Mouse (Mus musculus) hindbrain, embryonic 13.5 days (tissue): Measurements from ENCODE around the gene Gm20388. TPM values are rescaled to one million over a fixed set of nuclear protein-coding genes. Genes with fewer than 3 reads are reported as not detected.

Source experiments
- ATAC-seq: fragments of 200-750 bp; cut with Nextera tagmentation; 2 replicates; pipeline ENCODE4 v1.8.0; 2017; ENCODE audit warnings: moderate TSS enrichment; ENCODE audit not compliant: low FRiP score
- H3K27ac ChIP-seq: fragments of 300-500 bp; sonication (generic); 2 replicates; pipeline ENCODE4 v1.5.1; 2015; ENCODE audit warnings: inconsistent platforms, mild to moderate bottlenecking, moderate library complexity
- H3K27me3 ChIP-seq: fragments of 300-500 bp; sonication (generic); 2 replicates; pipeline ENCODE4 v1.6.1; 2015; ENCODE audit warnings: mild to moderate bottlenecking, inconsistent platforms
- H3K36me3 ChIP-seq: fragments of 300-500 bp; sonication (generic); 2 replicates; pipeline ENCODE4 v1.6.1; 2015; ENCODE audit warnings: mild to moderate bottlenecking, inconsistent platforms
- H3K4me1 ChIP-seq: fragments of 300-500 bp; sonication (generic); replicated peaks from 2 replicates; pipeline ENCODE4 v1.6.1; 2015; ENCODE audit warnings: inconsistent platforms
- H3K4me2 ChIP-seq: fragments of 300-500 bp; sonication (generic); 2 replicates; pipeline ENCODE4 v1.6.1; 2015; ENCODE audit warnings: inconsistent platforms, mild to moderate bottlenecking, moderate library complexity
- H3K4me3 ChIP-seq: fragments of 300-500 bp; sonication (generic); 2 replicates; pipeline ENCODE4 v1.5.1; 2015; ENCODE audit warnings: mild to moderate bottlenecking, inconsistent platforms
- H3K9ac ChIP-seq: fragments of 300-500 bp; sonication (generic); 2 replicates; pipeline ENCODE4 v1.6.1; 2015; ENCODE audit warnings: mild to moderate bottlenecking, inconsistent platforms
- H3K9me3 ChIP-seq: fragments of 300-500 bp; sonication (generic); 2 replicates; pipeline ENCODE4 v1.6.1; 2016; ENCODE audit warnings: inconsistent platforms
- WGBS: fragments of 180-500 bp; shearing (Covaris S2); methylation state at CpG from one replicate; pipeline ENCODE4 v1.1.7; 2015; 5-methylcytosine and 5-hydroxymethylcytosine counted together
- polyA plus RNA-seq: library from polyadenylated mRNA; unstranded; fragments of >200 nt; fragmentation: Nextera tagmentation; extraction: Ambion mirVana; gene quantifications from 2 replicates; pipeline ENCODE4 v1.2.1, GENCODE M21; 2015

Gm20388 gene
- polyA plus RNA-seq, 1 experiment from 2014 or later = 1.9 TPM

DNA sequence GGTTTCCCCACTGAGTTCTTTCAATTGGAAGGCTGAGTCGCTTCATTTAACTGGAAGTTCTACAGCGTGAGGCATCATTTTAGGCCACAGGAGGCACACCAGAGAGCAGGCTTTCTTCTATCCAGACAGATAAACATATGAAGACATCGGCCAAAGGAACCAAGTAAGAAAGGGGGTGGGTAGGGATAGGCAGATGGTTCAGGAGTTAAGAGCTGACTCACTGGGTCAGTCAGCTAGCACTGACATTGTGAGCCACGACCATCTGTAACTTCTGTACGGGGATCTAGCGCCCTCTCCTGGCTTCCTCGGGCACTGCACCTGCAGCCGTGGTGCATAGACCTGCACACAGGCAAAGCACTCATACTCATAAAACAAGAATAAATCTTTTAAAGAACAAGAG lies 1930.6 kb downstream of the Gm20388 start:
- no peak for ATAC-seq
- Histone ChIP-seq H3K4me3 (no peak overlapping the region), H3K4me1 (no peaks in the 10 kb centered on the region), H3K27ac (no peak overlapping the region), H3K36me3 (no peaks in the 10 kb centered on the region), H3K27me3 (no peaks in the 10 kb centered on the region), H3K4me2 (no peak overlapping the region), H3K9me3 (no peaks in the 10 kb centered on the region), H3K9ac (no peak overlapping the region)
- WGBS = 55% methylated on average over 8 of the region's 8 CpGs

DNA sequence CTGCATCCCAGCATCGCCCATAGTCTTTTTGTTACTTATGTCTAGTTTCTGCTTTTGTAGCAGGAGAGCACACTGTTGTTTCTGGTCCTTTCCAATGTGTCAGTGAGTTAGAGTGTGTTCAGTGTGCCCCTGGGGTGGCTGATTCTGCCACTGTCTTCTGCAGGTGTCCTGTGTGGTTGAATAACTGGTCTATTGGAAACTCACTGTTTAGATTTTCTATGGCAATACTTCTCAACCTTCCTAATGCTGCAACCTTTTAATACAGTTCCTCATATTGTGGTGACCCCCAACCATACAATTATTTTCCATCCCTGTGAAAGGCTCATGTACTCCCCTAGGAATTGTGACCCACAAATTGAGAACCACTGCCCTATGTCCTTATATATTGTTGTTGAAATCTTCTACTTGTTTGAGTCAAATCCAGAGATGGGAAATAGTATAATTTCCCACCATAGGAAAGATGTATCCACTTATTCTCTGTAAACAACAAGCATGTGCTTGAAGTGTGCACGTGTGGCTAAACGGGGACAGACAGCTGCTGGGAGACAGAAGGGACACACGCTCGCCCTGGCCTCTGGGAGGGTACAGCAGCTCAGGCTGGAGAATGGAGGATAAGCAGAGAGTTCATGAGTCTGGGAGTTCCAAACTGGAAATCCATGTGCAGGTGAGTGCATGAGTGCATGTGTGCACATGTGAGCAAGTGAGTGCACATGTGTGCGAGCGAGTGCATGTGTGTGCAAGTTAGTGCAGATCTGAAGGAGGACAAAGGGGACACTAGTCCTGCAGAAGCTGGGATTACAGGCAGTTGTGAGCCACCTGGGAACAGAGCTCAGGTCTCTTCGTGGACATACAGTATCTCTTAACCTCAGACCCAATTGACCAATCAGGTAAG lies 1931.7 kb downstream of the Gm20388 start:
- no peaks in the 10 kb centered on the region for H3K9me3 ChIP-seq
- H3K27ac ChIP-seq = no peak overlapping the region
- no peak for ATAC-seq
- no peaks in the 10 kb centered on the region for H3K27me3 ChIP-seq
- no peak overlapping the region for H3K9ac ChIP-seq
- H3K4me2 ChIP-seq = no peak overlapping the region
- no peaks in the 10 kb centered on the region for H3K36me3 ChIP-seq
- no peaks in the 10 kb centered on the region for H3K4me1 ChIP-seq
- 91% methylated on average over 8 of the region's 8 CpGs for WGBS
- H3K4me3 ChIP-seq = no peak overlapping the region

DNA sequence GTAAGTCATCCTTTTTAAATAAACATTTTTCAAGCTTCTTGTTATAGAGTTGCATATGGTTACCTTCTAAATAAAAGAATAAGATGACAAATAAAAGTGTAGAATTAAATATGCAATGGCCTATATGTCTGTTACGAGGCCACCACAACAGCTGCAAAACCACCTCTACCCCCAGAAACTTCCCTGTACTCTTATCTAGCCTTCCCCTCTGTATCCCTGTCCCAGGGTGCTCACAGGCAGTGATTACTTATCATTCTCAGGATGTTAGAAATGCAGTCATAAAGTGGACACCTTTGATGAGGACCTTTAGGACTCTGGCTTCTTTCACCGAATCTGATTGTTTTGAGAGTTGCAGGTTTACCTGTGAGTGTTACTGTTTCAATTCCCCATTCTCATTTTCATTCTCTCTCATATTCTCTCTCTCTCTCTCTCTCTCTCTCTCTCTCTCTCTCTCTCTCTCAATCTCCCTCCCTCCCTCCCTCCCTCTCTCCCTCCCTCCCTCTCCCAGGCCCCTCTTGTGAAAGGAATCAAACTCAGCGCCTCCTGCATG lies 1932.6 kb downstream of the Gm20388 start:
- no peaks in the 10 kb centered on the region for H3K36me3 ChIP-seq
- no peak overlapping the region for H3K4me3 ChIP-seq
- ATAC-seq = no peak
- no peaks in the 10 kb centered on the region for H3K9me3 ChIP-seq
- H3K4me1 ChIP-seq = no peaks in the 10 kb centered on the region
- no peak overlapping the region for H3K4me2 ChIP-seq
- H3K9ac ChIP-seq = no peak overlapping the region
- H3K27ac ChIP-seq = no peak overlapping the region
- H3K27me3 ChIP-seq = no peaks in the 10 kb centered on the region
- 86% methylated on average over 3 of the region's 3 CpGs for WGBS

DNA sequence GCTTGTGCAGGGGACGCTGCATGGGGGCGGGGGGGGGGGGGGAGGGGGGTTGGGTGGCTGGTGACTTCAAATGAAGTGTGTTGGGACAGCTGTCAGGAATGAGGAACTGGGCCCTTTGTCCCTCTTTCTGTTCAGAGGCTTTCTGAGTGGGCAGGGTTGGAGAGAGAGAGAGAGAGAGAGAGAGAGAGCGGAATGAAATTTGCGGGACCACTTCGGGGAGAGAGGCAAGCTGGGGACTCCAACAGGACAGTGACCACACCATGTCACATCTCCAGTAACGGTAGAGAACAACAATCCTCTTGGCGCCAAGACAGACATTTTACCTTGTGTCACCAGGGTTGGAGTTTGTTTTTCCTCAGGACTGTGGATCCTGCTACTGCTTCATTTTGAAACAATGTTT lies 1934.1 kb downstream of the Gm20388 start:
- Histone ChIP-seq H3K4me1 (no peaks in the 10 kb centered on the region), H3K27ac (no peak overlapping the region), H3K27me3 (peaks cover 5% of the 10 kb centered on the region; the same call in 1 of the 2 replicates), H3K9ac (no peak overlapping the region), H3K4me2 (no peak overlapping the region), H3K9me3 (no peaks in the 10 kb centered on the region), H3K4me3 (no peak overlapping the region), H3K36me3 (no peaks in the 10 kb centered on the region)
- WGBS = 37% methylated on average over 5 of the region's 7 CpGs
- no peak for ATAC-seq

DNA sequence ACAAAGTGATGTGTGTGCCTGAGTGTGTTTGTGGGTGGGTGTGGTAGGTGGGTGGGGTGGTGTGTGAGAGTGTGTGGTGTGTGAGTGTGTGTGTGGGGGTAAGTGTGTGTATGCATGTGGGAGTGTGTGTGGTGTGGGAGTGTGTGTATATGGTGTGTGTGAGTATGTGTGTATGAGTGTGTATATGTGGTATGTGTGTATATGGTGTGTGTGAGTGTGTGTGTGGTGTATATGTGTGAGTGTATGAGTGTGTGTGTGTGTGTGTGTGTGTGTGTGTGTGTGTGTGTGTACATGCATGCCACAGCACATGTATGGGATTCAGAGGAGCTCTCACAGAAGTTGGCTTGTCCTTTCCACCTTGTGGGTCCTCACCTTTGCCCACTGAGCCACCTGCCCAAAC lies 1936.2 kb downstream of the Gm20388 start:
- peaks cover 15% of the 10 kb centered on the region for H3K4me1 ChIP-seq
- H3K4me3 ChIP-seq = no peak overlapping the region
- H3K27ac ChIP-seq = no peak overlapping the region
- H3K4me2 ChIP-seq = no peak overlapping the region
- peaks cover 5% of the 10 kb centered on the region; the same call in 1 of the 2 replicates for H3K27me3 ChIP-seq
- no peaks in the 10 kb centered on the region for H3K36me3 ChIP-seq
- H3K9ac ChIP-seq = no peak overlapping the region
- no peak for ATAC-seq
- H3K9me3 ChIP-seq = no peaks in the 10 kb centered on the region

DNA sequence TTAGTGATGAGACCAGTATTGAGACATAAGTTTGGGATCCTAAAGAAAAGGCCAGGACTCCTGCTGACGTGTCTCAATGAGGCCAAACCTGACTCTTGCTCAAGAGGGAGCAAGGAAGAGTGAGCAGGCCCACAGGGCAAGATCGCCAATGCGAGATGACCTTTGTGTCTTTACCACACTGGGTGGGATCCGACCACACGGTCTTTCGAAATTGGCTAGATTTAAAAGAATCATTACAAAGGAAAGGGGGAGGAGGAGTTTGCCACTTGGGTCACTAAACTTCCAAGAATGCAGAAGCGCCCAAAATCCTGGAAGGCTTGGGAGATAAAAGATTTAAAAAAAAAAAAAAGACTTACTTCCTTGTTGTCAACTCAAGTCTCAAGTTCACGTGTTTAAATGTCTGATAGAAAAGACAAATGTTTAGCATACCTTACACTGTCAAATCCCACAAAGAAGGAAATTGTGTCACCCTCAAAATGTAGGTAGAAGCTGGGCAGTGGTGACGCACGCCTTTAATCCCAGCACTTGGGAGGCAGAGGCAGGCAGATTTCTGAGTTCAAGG lies 1936.7 kb downstream of the Gm20388 start:
- WGBS = 69% methylated on average over 10 of the region's 10 CpGs
- H3K9ac ChIP-seq = no peak overlapping the region
- no peak for ATAC-seq
- H3K9me3 ChIP-seq = no peaks in the 10 kb centered on the region
- H3K4me2 ChIP-seq = no peak overlapping the region
- peaks cover 9% of the 10 kb centered on the region for H3K27me3 ChIP-seq
- H3K27ac ChIP-seq = no peak overlapping the region
- H3K4me3 ChIP-seq = no peak overlapping the region
- H3K4me1 ChIP-seq = peaks cover 16% of the 10 kb centered on the region
- H3K36me3 ChIP-seq = no peaks in the 10 kb centered on the region

DNA sequence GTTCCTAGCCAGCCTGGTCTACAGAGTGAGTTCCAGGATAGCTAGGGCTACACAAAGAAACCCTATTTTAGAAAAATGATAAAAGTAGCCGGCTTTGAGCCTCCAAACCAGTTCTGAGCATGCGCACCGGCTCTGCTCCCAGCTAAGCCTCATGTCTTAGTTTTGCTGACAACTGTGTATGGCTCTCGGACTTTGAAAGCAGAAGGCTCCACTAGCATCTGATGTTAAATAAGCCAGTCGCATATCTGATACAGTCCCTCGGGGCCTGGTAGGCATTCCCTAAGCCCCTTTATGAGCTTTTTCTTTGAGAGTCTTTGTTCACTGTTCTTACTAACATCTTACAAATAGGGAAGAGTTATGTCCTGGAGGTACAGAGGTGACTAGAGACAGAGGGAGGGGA lies 1937.3 kb downstream of the Gm20388 start:
- no peaks in the 10 kb centered on the region for H3K9me3 ChIP-seq
- no peak overlapping the region for H3K27ac ChIP-seq
- WGBS = 70% methylated on average over 6 of the region's 6 CpGs
- H3K9ac ChIP-seq = no peak overlapping the region
- no peak for ATAC-seq
- no peaks in the 10 kb centered on the region for H3K36me3 ChIP-seq
- H3K27me3 ChIP-seq = peaks cover 10% of the 10 kb centered on the region
- peaks cover 16% of the 10 kb centered on the region for H3K4me1 ChIP-seq
- no peak overlapping the region for H3K4me2 ChIP-seq
- H3K4me3 ChIP-seq = no peak overlapping the region

DNA sequence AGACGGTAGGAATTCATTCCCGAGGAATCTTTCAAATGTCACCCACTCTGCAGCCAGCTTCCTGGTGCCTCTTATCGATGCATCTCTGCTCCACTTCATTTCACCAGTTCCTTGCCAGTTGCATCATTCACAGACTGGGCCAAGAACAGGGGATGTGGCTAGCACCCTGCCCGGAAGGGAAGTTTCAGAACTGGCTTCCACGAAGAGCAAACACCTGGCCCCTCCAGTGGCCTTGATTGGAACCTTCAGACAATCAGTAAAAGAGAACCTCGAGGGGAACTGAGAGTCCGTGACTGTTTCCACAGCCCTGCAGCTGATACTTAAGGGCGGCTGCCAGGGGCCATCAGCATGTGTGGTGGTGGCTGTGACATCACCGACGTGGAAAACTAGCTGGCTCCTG lies 1937.9 kb downstream of the Gm20388 start:
- no peak for ATAC-seq
- Histone ChIP-seq H3K27me3 (peaks cover 10% of the 10 kb centered on the region), H3K4me2 (no peak overlapping the region), H3K4me1 (peaks cover 16% of the 10 kb centered on the region), H3K9ac (no peak overlapping the region), H3K36me3 (no peaks in the 10 kb centered on the region), H3K9me3 (no peaks in the 10 kb centered on the region), H3K27ac (no peak overlapping the region), H3K4me3 (no peak overlapping the region)
- 72% methylated on average over 10 of the region's 10 CpGs for WGBS

DNA sequence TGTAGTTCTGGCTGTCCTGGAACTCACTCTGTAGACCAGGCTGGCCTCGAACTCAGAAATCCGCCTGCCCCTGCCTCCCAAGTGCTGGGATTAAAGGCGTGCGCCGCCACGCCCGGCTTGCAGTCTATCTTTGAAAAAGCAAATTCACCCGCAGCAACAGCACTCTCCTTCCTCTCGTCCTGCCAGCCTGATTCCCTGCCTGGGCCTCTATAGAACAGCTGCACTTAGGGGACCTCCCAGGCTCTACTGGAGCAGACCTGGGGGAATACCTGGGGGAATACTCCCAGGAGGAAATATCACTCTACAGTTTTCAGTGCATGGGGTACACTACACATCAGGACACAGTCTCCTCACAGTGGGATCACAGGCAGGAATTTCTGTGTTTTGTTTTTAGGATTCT lies 1938.7 kb downstream of the Gm20388 start:
- Histone ChIP-seq H3K9me3 (no peaks in the 10 kb centered on the region), H3K4me1 (peaks cover 16% of the 10 kb centered on the region), H3K4me2 (no peak overlapping the region), H3K36me3 (no peaks in the 10 kb centered on the region), H3K27me3 (peaks cover 10% of the 10 kb centered on the region), H3K9ac (no peak overlapping the region), H3K4me3 (no peak overlapping the region), H3K27ac (no peak overlapping the region)
- ATAC-seq = no peak
- WGBS = 71% methylated on average over 9 of the region's 9 CpGs

DNA sequence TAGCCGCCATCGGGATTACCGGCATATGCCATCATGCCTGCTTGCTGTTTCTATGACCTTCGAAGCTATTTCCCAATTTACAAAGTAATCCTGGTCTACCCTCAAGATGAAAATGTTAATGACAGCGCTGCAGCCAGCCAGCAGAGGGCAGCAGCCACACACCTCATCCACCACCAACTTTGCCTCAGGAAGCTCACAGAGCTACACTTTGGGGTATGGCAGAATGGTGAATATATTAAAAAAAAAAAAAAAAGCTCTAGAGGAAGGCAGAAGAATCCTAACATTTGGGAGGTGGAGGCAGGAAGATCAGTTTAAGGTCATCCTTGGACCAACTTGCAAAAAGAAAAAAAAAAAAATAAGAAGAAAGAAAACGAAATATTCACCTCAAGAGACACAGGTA lies 1939.4 kb downstream of the Gm20388 start:
- H3K9ac ChIP-seq = no peak overlapping the region
- H3K9me3 ChIP-seq = no peaks in the 10 kb centered on the region
- 15% methylated on average over 6 of the region's 6 CpGs for WGBS
- H3K36me3 ChIP-seq = no peaks in the 10 kb centered on the region
- no peak overlapping the region for H3K4me3 ChIP-seq
- peaks cover 16% of the 10 kb centered on the region for H3K4me1 ChIP-seq
- ATAC-seq = no peak
- peaks cover 10% of the 10 kb centered on the region for H3K27me3 ChIP-seq
- no peak overlapping the region for H3K27ac ChIP-seq
- H3K4me2 ChIP-seq = no peak overlapping the region

DNA sequence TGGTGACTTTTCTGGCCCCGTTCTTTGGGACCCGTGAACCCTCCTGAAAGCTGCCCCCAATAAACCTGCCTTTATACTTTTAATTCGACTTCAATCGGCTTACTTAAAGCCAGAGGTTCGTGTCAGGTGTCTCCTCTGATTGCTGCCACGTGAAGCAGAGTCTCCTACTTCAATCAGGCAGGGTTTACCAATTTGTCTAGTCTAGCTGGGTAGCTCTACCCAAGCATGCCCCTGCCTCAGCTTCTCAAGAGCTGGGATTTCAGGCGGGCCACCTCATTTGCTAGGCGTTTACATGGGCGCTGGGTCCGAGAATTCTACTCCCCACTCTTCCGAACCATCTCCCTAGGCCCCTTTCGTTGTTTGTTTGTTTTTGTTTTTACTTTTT lies 1939.8 kb downstream of the Gm20388 start:
- peaks cover 10% of the 10 kb centered on the region for H3K27me3 ChIP-seq
- H3K4me3 ChIP-seq = no peak overlapping the region
- H3K4me1 ChIP-seq = peaks cover 16% of the 10 kb centered on the region
- 48% methylated on average over 12 of the region's 12 CpGs for WGBS
- H3K4me2 ChIP-seq = peak overlapping the region; percentile 48
- no peak overlapping the region for H3K27ac ChIP-seq
- no peaks in the 10 kb centered on the region for H3K9me3 ChIP-seq
- H3K36me3 ChIP-seq = no peaks in the 10 kb centered on the region
- peak overlapping the region; percentile 51; the same call in 1 of the 2 replicates for H3K9ac ChIP-seq
- ATAC-seq = peak; percentile 17; the same call in 1 of the 2 replicates

DNA sequence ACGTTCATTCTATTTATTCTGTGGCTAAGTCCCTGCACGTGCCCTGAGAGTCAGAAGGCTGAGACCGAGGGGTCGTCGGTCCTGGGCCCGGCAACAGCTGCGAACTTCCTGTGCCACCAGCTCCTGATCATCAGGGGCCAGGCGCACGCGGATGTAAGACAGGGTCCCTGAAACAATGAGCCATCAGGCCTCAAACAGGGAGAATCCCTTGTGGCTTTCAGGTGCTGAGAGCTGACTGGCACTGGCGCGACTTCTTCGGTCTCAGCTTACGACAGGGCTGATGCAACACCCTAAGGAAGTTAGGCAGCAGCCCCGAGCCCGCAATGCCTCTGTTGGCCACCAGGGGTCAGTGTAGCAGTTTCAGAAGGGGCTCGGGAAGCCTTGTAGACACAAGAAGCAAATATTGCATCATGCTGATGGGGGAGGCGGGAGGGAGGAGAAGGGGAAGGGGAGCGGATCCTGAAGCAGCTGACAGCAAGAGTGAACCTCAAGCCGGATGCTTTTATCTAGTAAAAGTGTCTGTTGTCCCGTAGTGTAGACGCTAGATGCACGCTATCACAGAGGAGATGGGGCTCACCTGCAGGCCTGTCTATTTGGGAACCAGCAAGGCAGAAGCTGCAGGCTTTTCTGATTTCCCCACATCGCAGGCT lies 1940.3 kb downstream of the Gm20388 start:
- H3K27ac ChIP-seq = 0 out of 2 replicates have a peak overlapping the region, but pooled peaks have one; percentile 4
- H3K4me3 ChIP-seq = peak overlapping the region; percentile 9; the same call in 1 of the 2 replicates
- WGBS = 4% methylated on average over 24 of the region's 24 CpGs

More for the DNA sequence above, 1940.3 kb downstream of the Gm20388 start:
- peak overlapping the region; percentile 63; the same call in 1 of the 2 replicates for H3K9ac ChIP-seq
- H3K4me1 ChIP-seq = peaks cover 16% of the 10 kb centered on the region
- no peaks in the 10 kb centered on the region for H3K36me3 ChIP-seq
- H3K9me3 ChIP-seq = no peaks in the 10 kb centered on the region
- H3K27me3 ChIP-seq = peaks cover 10% of the 10 kb centered on the region
- H3K4me2 ChIP-seq = peak overlapping the region; percentile 48
- peak; percentile 87 for ATAC-seq
